Comparison of ENCODE assay signal across 8 mouse cellular contexts in the genomic region with DNA sequence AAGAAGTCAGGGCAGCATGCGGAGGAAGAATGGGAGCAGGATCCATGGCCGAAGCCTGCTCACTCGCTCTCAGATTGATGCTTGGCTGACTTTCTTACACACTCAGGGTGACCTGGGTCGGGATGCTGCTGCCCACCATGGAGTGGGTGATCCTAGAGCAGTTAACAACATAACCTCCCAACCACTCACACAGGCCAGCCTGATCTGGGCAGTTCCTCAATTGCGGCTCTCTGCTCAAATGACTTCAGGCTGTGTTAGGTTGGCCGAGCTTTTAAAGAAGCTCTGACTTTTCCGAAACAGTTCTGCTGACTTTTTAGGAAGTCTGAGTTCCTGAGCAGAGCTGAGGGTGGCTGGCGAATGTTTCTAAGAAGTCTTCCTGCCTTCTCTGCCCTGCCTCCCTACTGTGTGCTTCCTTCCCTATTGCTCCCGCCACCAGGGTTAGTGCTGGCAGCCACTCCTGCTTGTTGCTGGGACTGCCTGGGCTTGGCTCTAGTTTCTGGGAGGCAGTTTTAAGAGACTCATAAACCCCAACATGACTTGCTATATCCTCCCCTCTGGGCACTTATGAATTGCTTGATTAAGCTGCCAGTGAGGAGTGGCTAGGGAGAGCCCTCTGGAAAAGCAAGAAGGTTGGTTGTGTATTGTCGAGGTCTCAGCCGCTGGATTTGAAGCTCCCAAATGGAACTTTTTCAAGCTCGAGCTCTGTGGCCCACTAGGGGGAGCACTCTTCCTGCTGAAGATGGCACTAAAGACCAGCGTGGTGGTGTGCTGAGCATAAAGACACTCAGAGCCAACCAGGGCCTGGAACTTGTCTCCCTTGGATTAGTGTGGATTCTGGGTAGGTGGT. TPM values are rescaled to one million over a fixed set of nuclear protein-coding genes. Genes with fewer than 3 reads are reported as not detected.
A peak's percentile ranks its signal among the peaks of the same experiment; 100 is the strongest.
DNase-seq lines count a peak whose midpoint lies in the region; ATAC-seq and TF ChIP-seq lines count a peak whose summit lies in the region.

No protein-coding gene starts in this region.

- H3K4me3 ChIP-seq in C2C12 (ENCODE audit: insufficient read depth, poor library complexity, severe bottlenecking): no peak overlapping the region
- H3K4me3 ChIP-seq in embryonic facial prominence, embryonic 10.5 days: no peak overlapping the region
- H3K4me3 ChIP-seq in heart, embryonic 12.5 days: no peak overlapping the region
- no peak overlapping the region for H3K4me3 ChIP-seq in liver, embryonic 12.5 days
- H3K4me3 ChIP-seq in neural tube, embryonic 12.5 days: no peak overlapping the region

- 63% methylated on average over 13 of the region's 13 CpGs for WGBS in embryonic facial prominence, embryonic 10.5 days
- 61% methylated on average over 13 of the region's 13 CpGs for WGBS in heart, embryonic 12.5 days
- 62% methylated on average over 13 of the region's 13 CpGs for WGBS in liver, embryonic 12.5 days (ENCODE audit: insufficient replicate concordance)
- 65% methylated on average over 13 of the region's 13 CpGs for WGBS in neural tube, embryonic 12.5 days

- no peaks in the 10 kb centered on the region for H3K27me3 ChIP-seq in C2C12 (ENCODE audit: control insufficient read depth, insufficient read depth, insufficient read length)
- H3K27me3 ChIP-seq in embryonic facial prominence, embryonic 10.5 days (replicated peaks; ENCODE audit: low read depth, poor library complexity, severe bottlenecking): no peaks in the 10 kb centered on the region
- no peaks in the 10 kb centered on the region for H3K27me3 ChIP-seq in heart, embryonic 12.5 days (replicated peaks)
- H3K27me3 ChIP-seq in liver, embryonic 12.5 days (replicated peaks): no peaks in the 10 kb centered on the region
- no peaks in the 10 kb centered on the region for H3K27me3 ChIP-seq in neural tube, embryonic 12.5 days (replicated peaks)

- no peaks in the 10 kb centered on the region for H3K9me3 ChIP-seq in embryonic facial prominence, embryonic 10.5 days
- H3K9me3 ChIP-seq in heart, embryonic 12.5 days (replicated peaks): no peaks in the 10 kb centered on the region
- H3K9me3 ChIP-seq in liver, embryonic 12.5 days (replicated peaks): no peaks in the 10 kb centered on the region
- H3K9me3 ChIP-seq in neural tube, embryonic 12.5 days: no peaks in the 10 kb centered on the region

- H3ac ChIP-seq in C2C12 (ENCODE audit: control insufficient read depth, insufficient read length, low read depth): no peak overlapping the region

- TF ChIP-seq CTCF in C2C12 (IDR thresholded peaks at IDR 0.05; ENCODE audit: control insufficient read depth, insufficient read depth, insufficient read length): peak; percentile 43

- peak; percentile 25; the same call in 1 of the 2 replicates for ATAC-seq in heart, embryonic 12.5 days (ENCODE audit: insufficient number of reproducible peaks, low FRiP score)
- ATAC-seq in liver, embryonic 12.5 days: 0 out of 2 replicates have a peak, but pooled peaks have one; percentile 33
- 0 out of 2 replicates have a peak, but pooled peaks have one; percentile 33 for ATAC-seq in neural tube, embryonic 12.5 days (ENCODE audit: low FRiP score, low read depth)

- H3K4me2 ChIP-seq in heart, embryonic 12.5 days: no peak overlapping the region
- H3K4me2 ChIP-seq in liver, embryonic 12.5 days: no peak overlapping the region
- H3K4me2 ChIP-seq in neural tube, embryonic 12.5 days (replicated peaks): no peak overlapping the region

- peaks cover 50% of the 10 kb centered on the region for H3K36me3 ChIP-seq in C2C12 (ENCODE audit: control insufficient read depth, insufficient read depth)
- peaks cover 78% of the 10 kb centered on the region for H3K36me3 ChIP-seq in embryonic facial prominence, embryonic 10.5 days (replicated peaks)
- peaks cover 75% of the 10 kb centered on the region for H3K36me3 ChIP-seq in heart, embryonic 12.5 days
- peaks cover 70% of the 10 kb centered on the region for H3K36me3 ChIP-seq in liver, embryonic 12.5 days
- H3K36me3 ChIP-seq in neural tube, embryonic 12.5 days: peaks cover 46% of the 10 kb centered on the region

- H3K9ac ChIP-seq in heart, embryonic 12.5 days: no peak overlapping the region
- H3K9ac ChIP-seq in liver, embryonic 12.5 days: no peak overlapping the region
- H3K9ac ChIP-seq in neural tube, embryonic 12.5 days: no peak overlapping the region

- H3K79me3 ChIP-seq in C2C12 (ENCODE audit: low read depth): no peaks in the 10 kb centered on the region

- no peaks in the 10 kb centered on the region for H3K79me2 ChIP-seq in C2C12 (ENCODE audit: control insufficient read depth, insufficient read depth)

- no peaks in the 10 kb centered on the region for H3K4me1 ChIP-seq in embryonic facial prominence, embryonic 10.5 days
- no peaks in the 10 kb centered on the region for H3K4me1 ChIP-seq in heart, embryonic 12.5 days (replicated peaks)
- H3K4me1 ChIP-seq in liver, embryonic 12.5 days: peaks cover 8% of the 10 kb centered on the region; the same call in 1 of the 2 replicates
- no peaks in the 10 kb centered on the region for H3K4me1 ChIP-seq in neural tube, embryonic 12.5 days

- H3K27ac ChIP-seq in embryonic facial prominence, embryonic 10.5 days (replicated peaks): no peak overlapping the region
- no peak overlapping the region for H3K27ac ChIP-seq in heart, embryonic 12.5 days (ENCODE audit: poor library complexity, severe bottlenecking)
- H3K27ac ChIP-seq in liver, embryonic 12.5 days: no peak overlapping the region
- H3K27ac ChIP-seq in neural tube, embryonic 12.5 days: no peak overlapping the region

- DNase-seq in adrenal gland, postnatal 25 days: peak; percentile 72
- DNase-seq in embryonic facial prominence, embryonic 10.5 days (ENCODE audit: low spot score): peak; percentile 72
- DNase-seq in kidney, postnatal 25 days: peak; percentile 70 to 80
- DNase-seq in telencephalon, adult 2 months (ENCODE audit: low read depth, low spot score): peak; percentile 60

TF ChIP-seq in C2C12, 6 proteins besides CTCF, POLR2A, EP300 and RAD21:
- TF ChIP-seq MYOG (IDR thresholded peaks at IDR 0.05; ENCODE audit: control insufficient read depth, extremely low read depth, insufficient read length) (no peak), CEBPB (IDR thresholded peaks at IDR 0.05; ENCODE audit: low read depth) (no peak), FOSL1 (IDR thresholded peaks at IDR 0.05; ENCODE audit: insufficient read depth, low read length, poor library complexity, severe bottlenecking) (no peak), MYOD1 (IDR thresholded peaks at IDR 0.05; ENCODE audit: control insufficient read depth, insufficient read length, low read depth) (no peak), USF1 (IDR thresholded peaks at IDR 0.05; ENCODE audit: low read depth) (no peak), MAX (IDR thresholded peaks at IDR 0.05) (no peak)

RNA-seq across cellular contexts. Expression of gene Ccdc93, which starts 9.9 kb away (rescaled TPM):
- polyA plus RNA-seq in C2C12 (2012; fragmentation: generic; extraction: Trizol): 8.4 TPM
- total RNA-seq in adrenal gland, postnatal 25 days (2021): 22.7 and 25.6 TPM in 2 replicates
- polyA plus RNA-seq in embryonic facial prominence, embryonic 10.5 days (2016; fragmentation: Nextera tagmentation; extraction: Ambion mirVana): 11.2 and 12.7 TPM in 2 replicates
- 8.9 and 9.0 TPM in 2 replicates for polyA plus RNA-seq in heart, embryonic 12.5 days (2016; fragmentation: Nextera tagmentation; extraction: Ambion mirVana)
- 5.7 and 6.1 TPM in 2 replicates for polyA plus RNA-seq in liver, embryonic 12.5 days (2016; fragmentation: Nextera tagmentation; extraction: Ambion mirVana)
- polyA plus RNA-seq in neural tube, embryonic 12.5 days (2016; fragmentation: Nextera tagmentation; extraction: Ambion mirVana): 12.0 and 12.2 TPM in 2 replicates
